Mouse (Mus musculus) spleen, adult 2 months (tissue): ENCODE measurements at regions not wholly inside any gene's neighbourhood (a gene's known extent, or its start where the extent isn't known, plus 50 kb on each side); places are given as distances from the start of the nearest gene placed in this dataset.

Experiments
- DNase-seq, 2 experiments: peaks; one replicate each; pipeline versions ENCODE4 v3.0.0 to v3.0.0-alpha.2; 2012 to 2021; ENCODE audit warnings: low spot score in 2 of 2, low read depth in 1 of 2
- H3K27ac ChIP-seq: fragments of 200-500 bp; 2 replicates; pipeline ENCODE4 v1.5.1; 2012; ENCODE audit warnings: low read length, inconsistent platforms; ENCODE audit not compliant: insufficient read depth
- H3K27me3 ChIP-seq: fragments of 200-500 bp; 2 replicates; pipeline ENCODE4 v1.6.1; 2012; ENCODE audit warnings: mild to moderate bottlenecking, moderate library complexity, low read length, inconsistent platforms; ENCODE audit not compliant: control insufficient read depth, insufficient read depth
- H3K36me3 ChIP-seq: fragments of 200-500 bp; 2 replicates; pipeline ENCODE4 v1.6.1; 2012; ENCODE audit warnings: mild to moderate bottlenecking, low read length, inconsistent platforms; ENCODE audit not compliant: control insufficient read depth, insufficient read depth
- H3K4me1 ChIP-seq: fragments of 200-500 bp; 2 replicates; pipeline ENCODE4 v1.6.1; 2011; ENCODE audit warnings: inconsistent platforms; ENCODE audit not compliant: control insufficient read depth, insufficient read depth, insufficient read length
- H3K4me3 ChIP-seq: fragments of 200-500 bp; 2 replicates; pipeline ENCODE4 v1.5.1; 2011; ENCODE audit warnings: mild to moderate bottlenecking, inconsistent platforms; ENCODE audit not compliant: insufficient read depth, insufficient read length; ENCODE audit errors: extremely low read depth
- CTCF ChIP-seq: fragments of 200-500 bp; IDR thresholded peaks from 2 replicates; pipeline ENCODE4 v1.5.1; 2011; ENCODE audit warnings: mild to moderate bottlenecking, inconsistent platforms; ENCODE audit not compliant: insufficient read depth, insufficient read length, insufficient replicate concordance; ENCODE audit errors: extremely low read depth
- POLR2A ChIP-seq: fragments of 200-500 bp; IDR thresholded peaks from 2 replicates; pipeline ENCODE4 v1.6.1; 2011; ENCODE audit warnings: low read depth, low read length, inconsistent platforms
- WGBS: fragments of 180-500 bp; shearing (Covaris S2); methylation state at CpG from one replicate; pipeline ENCODE4 v1.1.7; 2018; 5-methylcytosine and 5-hydroxymethylcytosine counted together

DNA sequence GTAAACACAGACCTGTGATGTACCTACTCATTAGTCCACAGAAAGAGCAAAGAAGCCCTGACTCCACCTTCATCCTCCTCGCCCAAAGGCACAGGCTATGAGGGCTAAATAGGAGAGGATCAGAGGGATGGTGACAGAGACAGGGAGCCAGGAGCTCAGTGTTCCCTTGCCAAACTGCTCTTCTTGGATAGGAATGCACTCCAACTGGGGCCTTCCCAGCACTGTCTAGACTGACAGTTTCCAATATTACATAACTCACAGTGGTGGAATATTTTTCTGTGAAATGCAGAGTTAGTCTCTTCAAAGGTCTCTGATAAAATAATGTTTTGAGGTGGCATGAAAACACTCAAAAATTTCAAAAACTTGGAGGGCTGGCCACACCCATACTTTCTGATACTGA, 53.5 kb upstream of the Irs2 start:
- Histone ChIP-seq H3K36me3 (no peaks in the 10 kb centered on the region), H3K4me1 (no peaks in the 10 kb centered on the region), H3K27me3 (no peaks in the 10 kb centered on the region), H3K27ac (no peak overlapping the region), H3K4me3 (no peak overlapping the region)
- no peak for TF ChIP-seq POLR2A
- no peak for TF ChIP-seq CTCF
- DNase-seq, result no peak
- 83% methylated on average over 1 of the region's 1 CpGs for WGBS

DNA sequence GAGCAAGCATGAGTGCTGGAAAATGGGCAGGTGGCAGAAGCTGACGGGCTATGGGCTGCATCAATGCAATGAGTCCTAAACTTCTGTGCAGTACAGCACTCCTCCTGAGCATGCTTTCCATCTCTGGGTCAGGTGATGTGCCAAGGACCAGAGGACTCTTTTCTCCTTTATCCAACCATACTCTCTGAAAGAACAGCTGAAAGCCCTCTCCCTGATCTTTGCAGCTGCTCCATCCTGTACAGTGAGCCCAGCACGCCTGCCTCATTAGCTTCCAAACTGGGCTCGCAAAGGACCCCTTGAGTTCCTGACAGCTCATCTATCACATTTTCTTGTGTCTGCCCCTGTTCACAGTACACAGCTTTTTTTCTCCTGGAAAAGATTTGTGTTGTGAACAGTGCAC, 52.3 kb upstream of the Irs2 start:
- no peaks in the 10 kb centered on the region for H3K4me1 ChIP-seq
- no peak overlapping the region for H3K27ac ChIP-seq
- H3K27me3 ChIP-seq, result no peaks in the 10 kb centered on the region
- WGBS, result 80% methylated on average over 3 of the region's 3 CpGs
- no peak for DNase-seq
- H3K36me3 ChIP-seq, result no peaks in the 10 kb centered on the region
- no peak for TF ChIP-seq CTCF
- no peak for TF ChIP-seq POLR2A
- no peak overlapping the region for H3K4me3 ChIP-seq

DNA sequence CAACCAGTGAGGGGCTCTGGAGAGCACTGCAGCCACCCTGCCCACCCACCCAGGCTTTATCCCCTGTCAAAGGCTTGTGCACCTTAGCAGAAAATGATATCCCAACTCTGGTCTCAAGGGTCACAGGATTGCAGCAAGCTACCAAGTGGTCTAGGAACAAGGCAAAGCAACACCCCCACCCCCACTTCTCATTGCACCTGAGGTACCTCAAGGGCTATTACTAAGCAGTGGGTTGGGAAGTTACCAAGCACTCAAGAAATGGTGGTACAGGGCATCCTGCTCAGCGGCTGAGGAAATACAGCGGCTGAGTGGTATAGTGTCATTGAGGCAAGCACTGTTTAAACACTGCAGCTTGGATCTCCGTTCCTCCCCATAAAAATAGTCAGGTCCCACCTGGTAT, 50.1 kb upstream of the Irs2 start:
- WGBS, result 88% methylated on average over 3 of the region's 3 CpGs
- TF ChIP-seq POLR2A (no peak), CTCF (no peak)

More for the DNA sequence above, 50.1 kb upstream of the Irs2 start:
- Histone ChIP-seq H3K4me3 (no peak overlapping the region), H3K4me1 (no peaks in the 10 kb centered on the region), H3K36me3 (no peaks in the 10 kb centered on the region), H3K27ac (no peak overlapping the region), H3K27me3 (no peaks in the 10 kb centered on the region)
- no peak for DNase-seq
